Mouse (Mus musculus) cerebral cortex, adult 2 months (tissue): ENCODE measurements around the gene Xpa.

Experiments used
- WGBS: fragments of 180-500 bp; shearing (Covaris S2); methylation state at CpG from one replicate; pipeline ENCODE4 v1.1.7; 2018; 5-methylcytosine and 5-hydroxymethylcytosine counted together

Gene Xpa

GRCm38 (mm10) chr4:46144323-46144722 is 51.8 kb downstream of the Xpa start:
- WGBS: 74% methylated on average over 3 of the region's 3 CpGs

- under 1% methylated on average over 88 of the region's 90 CpGs for WGBS
Measured at GRCm38 (mm10) chr4:46138287-46139222, 57.6 kb downstream of the Xpa start, which contains the start of the genes Ncbp1 and Tstd2. TSS of gene Ncbp1 (plus strand) at chr4:46138613. TSS of gene Tstd2 (minus strand) at chr4:46138694.

- 7% methylated on average over 17 of the region's 17 CpGs for WGBS
Measured at GRCm38 (mm10) chr4:46137629-46138286, 58.4 kb downstream of the Xpa start.

GRCm38 (mm10) chr4:46131791-46132190 is 64.3 kb downstream of the Xpa start:
- WGBS: 67% methylated on average over 6 of the region's 6 CpGs

GRCm38 (mm10) chr4:46130221-46130620 is 65.9 kb downstream of the Xpa start:
- 72% methylated on average over 3 of the region's 3 CpGs for WGBS

- 59% methylated on average over 8 of the region's 8 CpGs for WGBS
Measured at GRCm38 (mm10) chr4:46129311-46130004, 66.7 kb downstream of the Xpa start.

GRCm38 (mm10) chr4:46126541-46126940 is 69.6 kb downstream of the Xpa start:
- WGBS: 37% methylated on average over 2 of the region's 2 CpGs

- WGBS: 84% methylated on average over 6 of the region's 6 CpGs
Measured at GRCm38 (mm10) chr4:46123358-46123757, 72.8 kb downstream of the Xpa start.

GRCm38 (mm10) chr4:46120767-46121166 is 75.3 kb downstream of the Xpa start:
- whole genome bisulfite sequencing: 68% methylated on average over 3 of the region's 3 CpGs

GRCm38 (mm10) chr4:46119514-46120094 is 76.5 kb downstream of the Xpa start:
- whole genome bisulfite sequencing: 90% methylated on average over 14 of the region's 14 CpGs

GRCm38 (mm10) chr4:46117536-46117935 is 78.6 kb downstream of the Xpa start:
- whole genome bisulfite sequencing: 94% methylated on average over 4 of the region's 4 CpGs

GRCm38 (mm10) chr4:46116544-46117175 is 79.5 kb downstream of the Xpa start:
- 67% methylated on average over 10 of the region's 10 CpGs for WGBS

GRCm38 (mm10) chr4:46115308-46115707 is 80.8 kb downstream of the Xpa start:
- WGBS: 32% methylated on average over 1 of the region's 1 CpGs

GRCm38 (mm10) chr4:46111361-46111760 is 84.8 kb downstream of the Xpa start:
- WGBS: 39% methylated on average over 3 of the region's 3 CpGs

GRCm38 (mm10) chr4:46110084-46110483 is 86.0 kb downstream of the Xpa start:
- 94% methylated on average over 8 of the region's 8 CpGs for WGBS
